Mouse (Mus musculus) limb, embryonic 12.5 days (tissue): ENCODE measurements around the gene Mark3. TPM values are rescaled to one million over a fixed set of nuclear protein-coding genes. Genes with fewer than 3 reads are reported as not detected.
A peak's percentile ranks its signal among the peaks of the same experiment; 100 is the strongest.

Source experiments
- ATAC-seq: fragments of 200-750 bp; cut with Nextera tagmentation; 2 replicates; pipeline ENCODE4 v1.8.0; 2017; ENCODE audit warnings: low read depth, moderate TSS enrichment; ENCODE audit not compliant: insufficient number of reproducible peaks, insufficient read depth, low FRiP score, low TSS enrichment
- H3K27ac ChIP-seq: fragments of 300-500 bp; sonication (generic); 2 replicates; pipeline ENCODE4 v1.5.1; 2016; ENCODE audit warnings: mild to moderate bottlenecking, moderate library complexity
- H3K27me3 ChIP-seq: fragments of 300-500 bp; sonication (generic); 2 replicates; pipeline ENCODE4 v1.6.1; 2016; ENCODE audit warnings: mild to moderate bottlenecking, moderate library complexity
- H3K36me3 ChIP-seq: fragments of 300-500 bp; sonication (generic); 2 replicates; pipeline ENCODE4 v1.6.1; 2016; ENCODE audit warnings: mild to moderate bottlenecking, moderate library complexity
- H3K4me1 ChIP-seq: fragments of 300-500 bp; sonication (generic); replicated peaks from 2 replicates; pipeline ENCODE4 v1.6.1; 2016
- H3K4me2 ChIP-seq: fragments of 300-500 bp; sonication (generic); 2 replicates; pipeline ENCODE4 v1.6.1; 2016; ENCODE audit warnings: mild to moderate bottlenecking, moderate library complexity
- H3K4me3 ChIP-seq: fragments of 300-500 bp; sonication (generic); replicated peaks from 2 replicates; pipeline ENCODE4 v1.5.1; 2016; ENCODE audit warnings: mild to moderate bottlenecking
- H3K9ac ChIP-seq: fragments of 300-500 bp; sonication (generic); replicated peaks from 2 replicates; pipeline ENCODE4 v1.6.1; 2016; ENCODE audit warnings: mild to moderate bottlenecking, moderate library complexity
- H3K9me3 ChIP-seq: fragments of 300-500 bp; sonication (generic); 2 replicates; pipeline ENCODE4 v1.6.1; 2016; ENCODE audit warnings: mild to moderate bottlenecking, moderate library complexity
- WGBS: fragments of 180-500 bp; shearing (Covaris S2); methylation state at CpG from one replicate; pipeline ENCODE4 v1.1.7; 2016; 5-methylcytosine and 5-hydroxymethylcytosine counted together
- polyA plus RNA-seq: library from polyadenylated mRNA; unstranded; fragments of >200 nt; fragmentation: Nextera tagmentation; extraction: Ambion mirVana; gene quantifications from 2 replicates; pipeline ENCODE4 v1.2.1, GENCODE M21; 2016

The Mark3 gene
- polyA plus RNA-seq: 65.5 and 70.9 TPM in 2 replicates

DNA sequence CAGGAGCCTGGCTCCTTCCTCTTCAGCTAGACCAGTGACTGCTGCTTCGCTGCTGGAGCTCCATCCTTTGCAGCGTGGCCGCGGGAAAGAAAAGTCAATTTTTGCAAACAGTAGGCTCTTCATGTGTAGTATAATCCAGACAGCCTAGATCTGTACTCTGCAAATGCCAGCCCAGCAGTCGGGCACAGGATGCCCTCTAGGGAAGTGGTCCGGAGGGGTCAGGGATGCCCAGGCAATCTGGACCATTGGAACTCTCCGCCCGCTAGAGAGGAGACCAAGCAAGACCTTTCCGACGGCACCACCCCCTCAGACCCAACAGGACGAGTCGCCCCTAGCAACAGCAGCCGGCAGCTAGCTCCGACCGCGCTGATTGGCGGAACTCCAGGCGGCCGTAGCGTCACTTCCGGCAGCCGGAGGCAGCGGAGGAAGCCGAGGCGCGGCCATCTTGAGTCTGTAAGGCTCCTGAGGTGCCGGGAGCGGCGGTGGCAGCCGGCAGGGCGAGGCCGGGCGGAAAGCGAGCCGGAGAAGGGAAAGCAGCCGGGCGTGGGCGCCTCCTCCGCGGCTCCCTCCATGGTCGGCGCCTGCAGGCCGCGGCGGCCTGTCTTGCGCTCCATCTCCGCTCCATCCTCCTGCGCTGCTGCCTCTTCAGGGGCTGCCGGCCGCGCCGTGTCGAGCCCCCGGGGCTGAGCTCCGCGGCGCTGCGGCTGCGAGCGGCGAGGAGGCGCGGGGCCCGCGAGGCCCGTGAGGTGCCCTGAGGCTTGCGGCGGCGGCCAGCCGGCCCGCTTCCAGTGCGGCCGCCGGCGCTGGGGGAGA is at the start of gene Mark3:
Gene Mark3, plus strand, starts transcription at position 450 of the 813 bp plus-strand sequence.
- H3K27me3 ChIP-seq: no peaks in the 10 kb centered on the region
- peak within 1 kb of the TSS; percentile 95 for H3K27ac ChIP-seq
- peak; percentile 98 for ATAC-seq
- no peaks in the 10 kb centered on the region for H3K36me3 ChIP-seq
- no peaks in the 10 kb centered on the region for H3K9me3 ChIP-seq
- H3K4me2 ChIP-seq: peak within 1 kb of the TSS; percentile 91
- H3K4me1 ChIP-seq: peaks cover 20% of the 10 kb centered on the region
- H3K4me3 ChIP-seq: peak within 1 kb of the TSS; percentile 100
- under 1% methylated on average over 69 of the region's 75 CpGs for WGBS
- H3K9ac ChIP-seq: peak within 1 kb of the TSS; percentile 100

DNA sequence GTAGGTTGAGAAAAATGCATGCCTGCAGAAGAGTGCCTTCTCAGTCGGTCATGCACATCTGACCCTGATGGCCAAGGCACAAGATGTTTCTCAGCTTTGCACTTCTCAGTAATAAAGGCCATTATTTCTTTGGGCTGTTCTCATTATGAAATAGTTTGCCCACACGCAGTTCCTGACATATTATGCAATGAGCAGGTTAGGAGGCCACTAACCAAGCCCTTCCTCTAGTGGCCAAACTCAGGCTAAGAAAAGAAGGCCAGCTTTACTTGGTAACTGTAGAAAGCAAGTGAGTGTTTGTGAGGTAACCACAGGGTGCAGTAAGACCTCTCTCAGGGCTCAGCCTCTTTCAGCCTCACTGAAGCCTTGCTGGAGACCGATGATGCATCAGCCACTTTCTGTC is 49.4 kb upstream of the Mark3 start:
- no peak overlapping the region for H3K9ac ChIP-seq
- ATAC-seq: no peak
- no peak overlapping the region for H3K4me2 ChIP-seq
- H3K4me3 ChIP-seq: no peak overlapping the region
- 85% methylated on average over 3 of the region's 3 CpGs for WGBS
- H3K9me3 ChIP-seq: peaks cover 18% of the 10 kb centered on the region
- H3K27ac ChIP-seq: no peak overlapping the region
- no peaks in the 10 kb centered on the region for H3K4me1 ChIP-seq
- 0 out of 2 replicates have a peak, but pooled peaks cover 8% of the 10 kb centered on the region for H3K27me3 ChIP-seq
- no peaks in the 10 kb centered on the region for H3K36me3 ChIP-seq

DNA sequence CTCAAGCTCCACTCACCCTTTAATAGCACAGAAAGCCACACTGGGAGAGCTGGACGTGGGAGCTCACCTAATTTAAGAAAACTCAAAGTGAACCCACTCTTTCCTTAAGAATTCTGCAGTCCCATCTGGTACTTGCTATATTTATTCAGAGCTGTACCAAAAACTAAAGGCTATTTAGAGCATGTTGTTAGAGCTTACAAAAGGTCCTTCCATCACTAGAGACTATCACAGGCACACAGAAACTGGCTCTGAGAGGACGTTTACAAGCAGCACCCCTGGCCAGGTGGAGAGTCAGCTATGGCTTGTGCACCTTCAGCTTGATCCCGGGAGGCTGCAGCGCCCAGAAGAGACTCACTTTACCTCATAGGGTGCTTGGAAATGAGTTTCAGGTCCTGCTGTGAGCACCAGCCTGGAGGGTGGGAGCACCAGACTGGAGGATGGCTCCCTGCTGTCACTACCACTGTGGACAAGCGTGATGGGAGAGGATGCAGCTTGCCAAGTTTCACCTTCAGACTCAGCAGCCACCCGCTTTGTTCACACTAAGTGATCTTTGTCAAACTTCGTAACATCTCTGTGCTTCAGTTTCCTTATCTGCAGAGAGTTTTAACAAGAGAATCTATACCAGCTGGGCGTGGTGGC is 46.6 kb upstream of the Mark3 start:
- peaks cover 4% of the 10 kb centered on the region; the same call in 1 of the 2 replicates for H3K9me3 ChIP-seq
- 0 out of 2 replicates have a peak, but pooled peaks cover 8% of the 10 kb centered on the region for H3K27me3 ChIP-seq
- 62% methylated on average over 8 of the region's 8 CpGs for WGBS
- no peak for ATAC-seq
- H3K9ac ChIP-seq: no peak overlapping the region
- no peak overlapping the region for H3K4me3 ChIP-seq
- no peaks in the 10 kb centered on the region for H3K4me1 ChIP-seq
- no peaks in the 10 kb centered on the region for H3K36me3 ChIP-seq
- H3K4me2 ChIP-seq: no peak overlapping the region
- H3K27ac ChIP-seq: no peak overlapping the region

DNA sequence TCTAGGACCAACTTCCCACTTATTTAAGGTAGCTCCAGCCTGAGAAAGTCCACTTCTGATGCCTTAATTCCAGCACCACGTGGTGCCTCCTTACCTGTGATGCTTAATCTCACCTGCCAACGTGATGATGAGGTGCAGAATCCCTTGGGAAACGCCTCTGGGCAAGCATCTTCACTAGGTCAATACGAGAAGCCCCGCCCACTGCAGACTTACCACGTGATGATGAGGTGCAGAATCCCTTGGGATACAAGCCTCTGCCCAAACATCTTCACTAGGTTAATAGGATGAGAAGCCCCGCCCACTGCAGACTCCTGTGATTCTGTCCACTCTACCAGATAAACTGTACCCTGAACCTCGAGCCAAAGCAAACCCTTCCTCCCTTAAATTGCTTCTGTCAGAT is 45.1 kb upstream of the Mark3 start:
- H3K27me3 ChIP-seq: 0 out of 2 replicates have a peak, but pooled peaks cover 8% of the 10 kb centered on the region
- WGBS: 17% methylated on average over 8 of the region's 8 CpGs
- H3K36me3 ChIP-seq: no peaks in the 10 kb centered on the region
- H3K4me2 ChIP-seq: no peak overlapping the region
- no peak overlapping the region for H3K4me3 ChIP-seq
- H3K4me1 ChIP-seq: no peaks in the 10 kb centered on the region
- no peak for ATAC-seq
- no peaks in the 10 kb centered on the region for H3K9me3 ChIP-seq
- H3K27ac ChIP-seq: no peak overlapping the region
- H3K9ac ChIP-seq: no peak overlapping the region

DNA sequence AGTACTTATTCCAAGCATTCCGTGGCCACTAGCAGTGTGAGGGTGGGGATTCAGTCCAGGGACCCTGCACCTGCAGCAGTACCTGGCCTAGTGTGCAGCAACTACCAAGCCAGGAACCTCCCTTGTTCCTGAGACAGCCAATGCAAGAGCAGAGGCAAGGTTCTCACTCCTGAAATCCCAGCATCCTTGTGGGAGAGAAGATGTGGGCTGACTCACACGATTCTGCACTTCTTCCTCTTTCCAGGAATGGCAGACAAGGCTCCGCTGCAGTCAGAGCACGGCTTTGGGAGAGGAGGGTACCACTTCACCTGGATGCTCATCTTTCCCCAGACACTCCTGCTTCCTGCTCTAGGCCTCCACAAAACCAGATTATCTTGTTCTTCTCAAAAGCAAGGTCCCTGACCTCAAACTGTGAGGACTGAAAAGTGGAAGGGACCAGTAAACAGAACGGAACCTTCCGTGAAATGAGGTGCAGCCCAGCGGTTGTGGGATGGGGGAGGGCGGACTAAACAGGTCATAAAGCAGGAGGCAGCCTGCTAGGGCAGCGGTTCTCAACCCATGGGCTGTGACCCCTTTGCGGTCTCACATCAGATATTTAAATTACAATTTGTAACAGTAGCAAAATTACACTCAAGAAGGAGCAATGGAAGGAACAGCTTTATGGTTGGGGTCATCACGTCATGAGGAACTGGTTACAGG is 41.1 kb upstream of the Mark3 start:
- no peak for ATAC-seq
- H3K4me3 ChIP-seq: no peak overlapping the region
- H3K4me2 ChIP-seq: no peak overlapping the region
- peaks cover 13% of the 10 kb centered on the region for H3K4me1 ChIP-seq
- H3K9me3 ChIP-seq: no peaks in the 10 kb centered on the region
- 57% methylated on average over 11 of the region's 11 CpGs for WGBS
- H3K27ac ChIP-seq: no peak overlapping the region
- H3K27me3 ChIP-seq: 0 out of 2 replicates have a peak, but pooled peaks cover 3% of the 10 kb centered on the region
- no peaks in the 10 kb centered on the region for H3K36me3 ChIP-seq
- no peak overlapping the region for H3K9ac ChIP-seq

DNA sequence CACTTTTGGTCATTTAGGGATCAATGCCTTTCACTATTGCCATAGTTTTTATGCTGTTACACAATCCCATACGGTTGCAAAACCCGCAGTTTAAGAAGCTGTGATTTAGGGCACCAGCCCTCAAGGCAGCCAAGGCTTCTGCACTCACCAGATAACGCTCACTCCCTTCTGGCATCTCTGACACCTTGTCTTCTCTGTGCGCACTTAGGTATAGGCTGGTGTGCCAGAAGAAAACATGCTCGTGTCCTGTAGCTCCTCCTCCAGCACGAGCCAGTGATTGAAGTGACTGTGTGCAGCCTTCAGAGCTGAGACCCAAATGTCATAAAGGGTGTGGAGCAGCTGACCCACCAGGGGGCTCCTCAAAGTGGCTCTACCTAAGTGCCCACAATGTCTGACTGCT is 39.0 kb upstream of the Mark3 start:
- no peaks in the 10 kb centered on the region for H3K9me3 ChIP-seq
- peaks cover 25% of the 10 kb centered on the region for H3K4me1 ChIP-seq
- no peak overlapping the region for H3K4me2 ChIP-seq
- H3K4me3 ChIP-seq: no peak overlapping the region
- ATAC-seq: no peak
- H3K27me3 ChIP-seq: no peaks in the 10 kb centered on the region
- WGBS: 45% methylated on average over 6 of the region's 6 CpGs
- no peak overlapping the region for H3K27ac ChIP-seq
- no peak overlapping the region for H3K9ac ChIP-seq
- peaks cover 13% of the 10 kb centered on the region for H3K36me3 ChIP-seq

DNA sequence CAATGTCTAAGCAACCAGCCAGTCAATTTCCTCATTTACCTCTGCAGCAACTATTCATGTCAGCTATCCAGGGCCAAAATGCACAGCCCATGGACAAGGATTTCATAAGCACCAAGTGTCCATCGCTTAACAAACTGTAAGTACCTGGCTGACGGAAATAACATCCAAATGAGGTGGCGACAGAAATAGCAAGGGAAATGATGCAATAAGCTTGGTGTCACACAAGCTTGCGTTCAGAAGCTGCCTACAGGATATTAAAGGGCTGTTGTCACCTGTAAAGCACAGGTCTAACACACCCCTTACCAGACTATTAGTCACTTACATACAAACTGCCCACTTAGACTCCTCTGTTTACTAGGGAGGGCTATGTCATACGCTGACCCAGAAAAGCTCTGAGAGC is 38.6 kb upstream of the Mark3 start:
- Histone ChIP-seq H3K9me3 (no peaks in the 10 kb centered on the region), H3K27ac (no peak overlapping the region), H3K4me3 (no peak overlapping the region), H3K36me3 (peaks cover 18% of the 10 kb centered on the region), H3K4me1 (peaks cover 30% of the 10 kb centered on the region), H3K27me3 (no peaks in the 10 kb centered on the region), H3K4me2 (no peak overlapping the region), H3K9ac (no peak overlapping the region)
- ATAC-seq: no peak
- 82% methylated on average over 5 of the region's 5 CpGs for WGBS

DNA sequence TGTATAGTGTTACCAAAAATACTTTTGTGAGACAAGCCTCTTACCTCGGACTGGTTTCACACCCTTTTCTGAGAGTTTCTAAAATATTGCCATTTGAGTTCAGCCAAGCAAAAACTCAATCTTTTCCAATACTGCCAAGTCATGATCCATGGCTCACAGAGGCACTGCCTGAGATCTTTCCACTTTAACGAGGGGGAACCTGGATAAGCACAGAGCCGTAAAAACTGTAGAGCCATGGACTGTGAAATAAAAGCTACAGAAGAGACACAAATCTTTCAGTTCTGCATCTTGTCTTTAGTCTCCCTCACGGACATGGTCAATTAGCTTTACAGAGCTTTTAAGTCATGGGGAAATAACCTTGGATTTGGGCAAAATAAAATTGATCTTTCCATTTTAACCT is 37.6 kb upstream of the Mark3 start:
- Histone ChIP-seq H3K36me3 (peaks cover 28% of the 10 kb centered on the region), H3K4me1 (peaks cover 35% of the 10 kb centered on the region), H3K9me3 (no peaks in the 10 kb centered on the region), H3K27me3 (no peaks in the 10 kb centered on the region), H3K27ac (no peak overlapping the region), H3K4me3 (peak overlapping the region; percentile 95), H3K9ac (peak overlapping the region; percentile 90), H3K4me2 (peak overlapping the region; percentile 58)
- 41% methylated on average over 4 of the region's 4 CpGs for WGBS
- ATAC-seq: no peak

DNA sequence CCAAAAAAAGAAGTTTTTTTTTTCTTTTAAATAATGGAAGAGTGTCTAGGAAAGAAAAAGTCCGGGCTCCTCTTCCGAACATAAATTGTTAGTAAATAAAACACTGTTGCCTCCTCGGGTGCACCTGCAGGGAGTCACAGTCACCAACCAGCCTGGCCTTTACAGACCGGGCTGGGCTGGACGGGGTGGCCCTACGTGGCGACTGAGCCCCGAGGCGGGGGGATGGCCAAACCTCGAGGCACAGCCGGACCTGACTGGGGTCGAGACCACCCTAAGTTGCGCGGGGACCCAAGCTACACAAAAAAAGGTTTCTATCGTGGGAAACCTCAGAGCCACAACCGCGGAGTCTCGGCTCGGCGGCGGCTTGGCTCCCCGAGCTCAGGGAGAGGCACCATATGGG is 37.0 kb upstream of the Mark3 start:
- Histone ChIP-seq H3K4me1 (peaks cover 35% of the 10 kb centered on the region), H3K27me3 (no peaks in the 10 kb centered on the region), H3K9me3 (no peaks in the 10 kb centered on the region), H3K27ac (peak overlapping the region; percentile 87), H3K36me3 (peaks cover 34% of the 10 kb centered on the region), H3K9ac (peak overlapping the region; percentile 90), H3K4me3 (peak overlapping the region; percentile 95), H3K4me2 (peak overlapping the region; percentile 58)
- peak; percentile 54 for ATAC-seq
- under 1% methylated on average over 22 of the region's 22 CpGs for WGBS

DNA sequence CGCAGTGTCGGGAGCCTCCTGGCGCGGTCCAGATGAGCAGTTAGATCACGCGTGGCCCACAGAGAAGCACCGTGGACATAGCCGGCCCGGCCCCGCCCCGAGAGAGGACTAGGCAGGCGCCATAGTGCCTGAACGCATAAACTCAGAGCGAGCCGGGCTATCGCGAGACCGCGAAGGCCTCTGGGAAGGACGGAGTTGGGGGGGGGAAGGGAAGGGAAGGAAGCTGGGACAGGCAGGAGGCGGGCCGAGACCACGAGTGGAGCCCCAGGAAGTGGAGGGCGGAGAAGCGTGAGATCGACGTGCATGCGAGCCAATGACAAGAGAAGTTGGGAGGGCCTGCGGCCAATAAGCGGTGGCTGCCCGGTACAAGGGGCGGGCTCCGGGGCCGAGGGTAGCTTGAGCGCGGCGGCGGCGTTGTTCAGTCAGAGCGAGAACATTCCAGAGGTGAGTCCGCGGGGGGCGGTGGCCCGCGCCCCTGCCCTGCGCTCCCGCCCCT is 36.5 kb upstream of the Mark3 start, which contains the start of gene Eif5:
Gene Eif5, plus strand, starts transcription at position 221 of the 496 bp plus-strand sequence.
- peak within 1 kb of the TSS; percentile 95 for H3K4me3 ChIP-seq
- ATAC-seq: peak; percentile 99
- H3K27ac ChIP-seq: peak within 1 kb of the TSS; percentile 97
- H3K9me3 ChIP-seq: no peaks in the 10 kb centered on the region
- WGBS: under 1% methylated on average over 47 of the region's 47 CpGs
- H3K27me3 ChIP-seq: no peaks in the 10 kb centered on the region
- H3K4me2 ChIP-seq: peak within 1 kb of the TSS; percentile 86
- peak within 1 kb of the TSS; percentile 98 for H3K9ac ChIP-seq
- H3K4me1 ChIP-seq: peaks cover 35% of the 10 kb centered on the region
- peaks cover 39% of the 10 kb centered on the region for H3K36me3 ChIP-seq
